Mouse (Mus musculus): ENCODE measurements around the gene Gm7102.
"Not testable (repeated sequence)": the region's sequence is repeated elsewhere in the genome, so short reads cannot be mapped to it uniquely, and the experiment has no call there.

Gene Gm7102

GRCm38 (mm10) chr19:61175756-61176324, at the start of gene Gm7102:
TSS of gene Gm7102 (minus strand) at chr19:61176309.
- DNase-seq (ENCODE audit: low spot score): no peak

DNA sequence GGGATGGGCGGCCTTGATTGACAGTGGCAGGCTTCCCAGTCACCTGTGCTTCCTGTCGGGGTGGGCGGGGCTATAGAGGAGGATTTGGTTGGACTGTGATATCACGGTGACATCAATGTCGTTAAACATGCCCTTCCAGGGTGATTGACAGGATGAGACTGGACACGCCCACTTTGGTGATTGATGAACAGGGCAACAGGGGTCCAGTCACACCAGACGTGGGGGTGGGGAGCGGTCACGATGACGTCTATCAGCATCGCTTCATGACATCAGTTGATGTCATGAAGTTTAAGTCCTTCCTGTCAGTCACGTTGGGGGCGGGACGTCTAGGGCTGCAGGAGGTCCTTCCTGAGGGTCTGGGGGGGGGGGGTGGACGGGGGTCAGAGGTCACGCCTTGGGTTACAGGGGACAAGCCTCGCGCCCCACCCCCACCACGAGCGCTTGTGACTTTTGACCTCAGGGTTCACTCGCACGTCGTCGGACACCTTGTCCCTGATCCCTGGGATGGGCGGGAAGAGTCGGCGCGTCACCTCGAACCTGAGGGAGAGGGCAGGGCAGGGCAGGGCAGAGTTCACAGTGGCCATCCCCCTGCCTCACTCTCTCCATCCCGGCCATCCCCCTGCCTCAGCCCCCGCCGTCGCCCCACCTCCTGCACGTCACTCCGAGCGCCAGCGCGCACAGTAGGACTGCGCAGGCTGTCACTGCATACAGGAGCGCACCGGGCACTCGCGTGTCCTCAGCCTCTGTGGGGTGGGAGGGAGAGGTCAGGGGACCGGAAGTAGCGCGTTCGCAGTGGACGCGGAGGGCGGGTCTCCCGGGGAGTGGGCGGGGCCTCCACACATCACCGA, 48.8 kb upstream of the Gm7102 start:
- peak; percentile 77 for DNase-seq (ENCODE audit: low spot score)

DNA sequence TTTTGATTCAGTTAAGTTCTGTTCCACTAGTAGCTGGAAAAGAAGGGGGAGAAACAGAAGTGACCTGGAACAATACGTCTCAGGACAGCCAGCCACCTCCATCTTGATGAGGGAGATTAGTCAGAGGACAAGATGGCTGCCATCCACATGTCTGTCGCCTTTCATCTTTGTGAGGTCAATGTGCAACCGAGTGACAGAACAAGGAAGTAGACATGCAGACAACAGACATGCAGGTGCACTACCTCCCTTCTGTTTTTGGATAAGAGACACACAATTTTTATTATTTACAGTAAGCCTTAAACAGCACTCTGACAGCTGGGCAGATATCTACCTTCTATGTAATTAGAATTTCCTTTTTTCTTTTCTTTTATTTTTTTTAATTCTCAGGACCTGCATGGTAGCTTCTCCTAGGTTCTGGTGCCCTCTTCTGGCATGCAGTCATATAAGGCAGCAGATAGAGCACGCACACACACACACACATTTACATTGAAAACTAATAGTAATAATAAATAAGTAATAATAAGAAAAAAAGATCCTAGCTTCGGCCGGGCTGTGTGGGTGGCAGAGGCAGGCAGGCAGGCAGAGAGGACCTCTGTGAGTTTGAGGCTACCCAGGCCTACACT, 47.7 kb upstream of the Gm7102 start:
- DNase-seq (ENCODE audit: low spot score): peak; percentile 43

DNA sequence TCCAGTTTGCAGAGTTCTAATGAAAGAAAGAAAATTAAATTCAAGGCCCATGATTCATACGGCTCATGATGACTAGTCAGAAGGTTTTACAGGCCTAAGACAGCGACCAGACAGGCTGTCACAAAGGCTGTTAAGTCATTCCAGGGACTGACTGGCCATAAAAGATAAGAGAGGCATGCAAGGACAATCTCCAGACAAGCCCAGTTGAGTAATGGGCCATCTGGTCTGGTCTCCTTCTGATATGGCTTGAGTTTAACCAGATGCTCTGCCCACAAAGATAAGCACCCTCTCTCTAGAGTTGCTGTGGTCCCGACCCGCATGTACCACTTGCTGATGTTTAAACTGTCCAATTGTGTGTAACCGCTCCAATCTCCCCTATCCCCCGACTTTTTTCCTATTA, 31.4 kb upstream of the Gm7102 start:
- DNase-seq (ENCODE audit: low spot score): not testable (repeated sequence)

GRCm38 (mm10) chr19:61199836-61200235, 23.7 kb upstream of the Gm7102 start:
- DNase-seq (ENCODE audit: low spot score): peak; percentile 65

DNA sequence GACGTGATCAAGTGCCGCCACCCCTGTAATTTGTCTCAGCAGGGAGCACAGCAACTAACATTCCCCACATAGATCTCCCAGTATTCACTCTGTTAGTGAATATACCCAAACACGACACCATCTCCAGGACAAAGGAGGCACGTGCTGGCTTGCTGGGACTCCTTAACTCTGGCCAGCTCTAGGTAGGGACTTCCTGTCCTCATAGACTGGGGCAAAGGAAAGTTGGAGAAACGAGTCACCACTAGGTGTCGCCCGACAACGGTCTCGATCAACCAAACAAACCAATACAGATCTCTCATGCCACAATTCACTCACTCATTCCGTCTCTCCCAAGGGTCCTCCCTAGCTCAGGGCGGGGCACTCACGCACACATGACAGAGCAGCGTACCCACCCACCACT, 23.2 kb upstream of the Gm7102 start:
- peak; percentile 94 for DNase-seq (ENCODE audit: low spot score)

DNA sequence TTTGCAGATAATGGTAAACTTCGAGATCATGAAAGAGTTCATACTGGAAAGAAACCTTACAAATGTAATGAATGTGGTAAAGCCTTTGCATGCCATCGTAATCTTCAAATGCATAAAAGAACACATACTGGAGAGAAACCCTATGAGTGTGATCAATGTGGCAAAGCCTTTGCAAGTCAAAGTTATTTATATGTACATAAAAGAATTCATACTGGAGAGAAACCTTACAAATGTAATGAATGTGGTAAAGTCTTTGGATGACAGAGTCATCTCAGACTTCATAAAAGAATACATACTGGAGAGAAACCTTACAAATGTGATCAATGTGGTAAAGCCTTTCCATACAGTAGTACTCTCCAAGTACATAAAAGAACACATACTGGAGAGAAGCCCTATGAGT, 7.5 kb upstream of the Gm7102 start, which contains the start of gene Gm6020:
Gm6020 (plus strand) TSS at position 301 of the 400 bp plus-strand sequence.
- DNase-seq (ENCODE audit: low spot score): not testable (repeated sequence)

DNA sequence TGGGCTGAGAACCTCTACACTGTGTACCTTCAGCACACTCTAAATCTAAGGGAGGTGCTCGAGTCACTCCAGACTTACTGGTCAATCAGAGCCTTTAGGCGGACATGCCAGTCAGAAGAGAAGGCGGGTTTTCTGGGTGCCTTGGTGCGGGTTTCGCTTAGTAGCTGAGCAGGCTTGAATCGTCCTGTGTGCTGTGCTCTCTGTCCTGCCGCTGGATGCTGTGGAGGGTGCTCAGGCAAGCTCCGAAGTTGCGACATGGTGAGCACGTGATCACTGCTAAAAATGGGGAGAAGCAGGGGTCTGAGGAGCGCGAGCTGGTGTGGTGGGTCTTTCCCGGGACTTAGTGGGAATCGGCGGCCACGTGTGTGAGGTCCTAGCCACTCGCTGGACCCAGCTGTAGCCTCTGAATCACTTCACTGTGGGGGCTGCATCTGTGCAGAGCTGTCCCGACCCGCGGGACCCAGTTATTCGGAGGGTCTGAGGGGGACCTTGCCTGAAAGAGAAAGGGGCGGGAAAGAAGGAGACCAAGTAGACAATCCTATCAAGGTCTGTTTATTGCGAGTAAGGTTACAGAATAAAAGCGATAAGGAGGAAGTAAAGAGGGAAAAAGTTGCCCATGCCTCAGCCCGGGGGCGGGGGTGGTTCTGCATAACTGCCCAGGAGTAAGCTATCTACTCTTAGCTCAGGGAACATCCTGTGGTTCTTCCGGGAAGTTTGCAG, 24.2 kb downstream of the Gm7102 start:
- DNase-seq (ENCODE audit: low spot score): peak; percentile 41

- DNase-seq (ENCODE audit: low spot score): peak; percentile 47
Observed at GRCm38 (mm10) chr19:61151372-61151700, 24.8 kb downstream of the Gm7102 start.

DNA sequence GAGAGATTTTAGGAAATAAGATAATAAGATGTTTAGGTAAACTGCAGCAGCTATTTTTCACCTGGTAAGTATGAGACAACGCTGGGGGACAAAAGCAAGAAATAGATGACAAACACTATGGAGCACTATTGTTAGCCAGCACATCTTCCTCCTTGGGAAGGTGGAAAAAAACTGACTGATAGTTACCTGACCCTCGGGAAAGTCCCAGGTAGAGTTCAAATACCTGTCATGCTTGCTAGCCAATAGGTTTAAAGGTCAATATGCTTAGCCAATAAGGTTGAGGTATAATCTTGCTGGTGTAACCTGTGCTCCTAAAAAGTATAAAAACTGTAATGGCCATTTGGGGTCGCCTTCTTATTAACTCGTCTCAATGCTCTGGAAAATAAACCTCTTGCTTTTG, 34.8 kb downstream of the Gm7102 start:
- DNase-seq (ENCODE audit: low spot score): no peak

DNA sequence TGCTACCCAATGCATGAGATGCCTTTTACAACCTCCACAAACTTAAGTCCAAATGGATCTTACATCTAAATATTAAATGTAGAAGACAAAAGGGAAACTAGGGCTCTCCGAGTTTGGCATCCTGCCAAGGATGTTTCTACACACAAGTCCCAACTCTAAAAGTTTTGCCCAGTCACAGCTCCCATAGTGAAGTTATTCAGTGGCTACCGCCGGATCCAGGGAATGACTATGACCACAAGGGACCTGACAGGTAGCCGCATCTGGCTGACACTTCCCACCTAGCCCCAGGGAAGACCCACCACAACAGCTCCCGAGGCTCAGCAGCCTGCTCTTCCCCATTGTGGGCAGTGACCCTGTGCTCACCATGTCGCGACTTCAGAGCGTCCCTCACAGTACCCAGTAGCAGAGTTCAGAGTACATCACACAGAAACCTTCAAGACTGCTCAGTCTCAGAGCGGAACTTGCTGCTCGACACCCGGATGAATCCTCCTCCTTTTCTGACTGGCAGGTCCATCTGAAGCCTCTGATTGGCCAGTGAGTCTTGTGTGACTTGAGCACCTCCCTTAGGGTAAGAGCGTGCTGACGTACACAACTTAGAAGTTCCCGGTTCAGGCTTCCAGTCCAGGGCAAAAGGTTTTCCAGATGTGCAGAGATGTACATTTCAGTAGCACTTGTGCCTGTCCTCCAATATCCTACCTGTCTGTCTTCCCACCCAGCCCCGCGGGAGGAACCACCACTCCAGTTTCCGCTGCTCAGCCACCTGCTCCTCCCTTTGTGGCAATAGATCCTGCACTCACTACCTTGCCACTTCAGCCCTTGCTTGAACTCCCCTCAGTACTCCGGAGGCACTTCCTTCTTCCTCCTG, 35.5 kb downstream of the Gm7102 start, which contains the start of gene Zfp950:
Zfp950 (minus strand) TSS at position 499 of the 865 bp plus-strand sequence.
- DNase-seq (ENCODE audit: low spot score): peak; percentile 72

GRCm38 (mm10) chr19:61138655-61139054, 37.5 kb downstream of the Gm7102 start:
- no peak for DNase-seq (ENCODE audit: low spot score)

DNA sequence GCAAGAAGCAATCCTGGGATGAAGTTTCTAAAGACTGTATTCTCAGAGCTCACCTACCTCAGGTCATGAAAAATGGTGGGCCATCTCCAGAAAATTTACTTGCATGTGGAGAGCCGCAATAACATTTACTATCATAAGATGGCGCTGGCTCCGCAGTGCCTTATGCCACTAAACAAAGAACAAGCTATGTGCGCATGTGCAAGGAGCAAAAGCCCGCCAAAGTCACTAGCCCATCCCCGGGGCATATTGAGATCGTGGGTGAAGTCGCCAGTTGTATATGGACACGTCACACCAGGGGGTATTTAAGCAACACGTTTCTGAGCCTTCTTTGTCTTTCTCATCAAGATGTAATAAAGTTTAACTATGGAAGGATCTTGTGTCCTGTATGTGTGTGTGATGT, 45.0 kb downstream of the Gm7102 start:
- DNase-seq (ENCODE audit: low spot score): no peak
